Mouse (Mus musculus) embryonic facial prominence, embryonic 10.5 days (tissue): ENCODE measurements around the gene Zkscan7. TPM values are rescaled to one million over a fixed set of nuclear protein-coding genes. Genes with fewer than 3 reads are reported as not detected.
"Not testable (repeated sequence)": the region's sequence is repeated elsewhere in the genome, so short reads cannot be mapped to it uniquely, and the experiment has no call there.

Experiments
- DNase-seq: peaks from one replicate; pipeline ENCODE4 v3.0.0-alpha.2; 2017; ENCODE audit warnings: low spot score
- H3K27ac ChIP-seq: fragments of 300-500 bp; sonication (generic); replicated peaks from 2 replicates; pipeline ENCODE4 v1.5.1; 2016; ENCODE audit warnings: mild to moderate bottlenecking
- H3K27me3 ChIP-seq: fragments of 300-500 bp; sonication (generic); replicated peaks from 2 replicates; pipeline ENCODE4 v1.6.1; 2016; ENCODE audit warnings: low read depth, mild to moderate bottlenecking; ENCODE audit not compliant: poor library complexity, severe bottlenecking
- H3K36me3 ChIP-seq: fragments of 300-500 bp; sonication (generic); replicated peaks from 2 replicates; pipeline ENCODE4 v1.6.1; 2016; ENCODE audit warnings: mild to moderate bottlenecking, moderate library complexity
- H3K4me1 ChIP-seq: fragments of 300-500 bp; sonication (generic); 2 replicates; pipeline ENCODE4 v1.6.1; 2016
- H3K4me3 ChIP-seq: fragments of 300-500 bp; sonication (generic); 2 replicates; pipeline ENCODE4 v1.5.1; 2016; ENCODE audit warnings: mild to moderate bottlenecking, moderate library complexity
- H3K9me3 ChIP-seq: fragments of 300-500 bp; sonication (generic); 2 replicates; pipeline ENCODE4 v1.6.1; 2016; ENCODE audit warnings: mild to moderate bottlenecking
- WGBS: fragments of 180-500 bp; shearing (Covaris S2); methylation state at CpG from one replicate; pipeline ENCODE4 v1.1.7; 2016; 5-methylcytosine and 5-hydroxymethylcytosine counted together
- polyA plus RNA-seq: library from polyadenylated mRNA; unstranded; fragments of >200 nt; fragmentation: Nextera tagmentation; extraction: Ambion mirVana; gene quantifications from 2 replicates; pipeline ENCODE4 v1.2.1, GENCODE M21; 2016

Gene Zkscan7
- polyA plus RNA-seq, result 3.2 and 3.6 TPM in 2 replicates

DNA sequence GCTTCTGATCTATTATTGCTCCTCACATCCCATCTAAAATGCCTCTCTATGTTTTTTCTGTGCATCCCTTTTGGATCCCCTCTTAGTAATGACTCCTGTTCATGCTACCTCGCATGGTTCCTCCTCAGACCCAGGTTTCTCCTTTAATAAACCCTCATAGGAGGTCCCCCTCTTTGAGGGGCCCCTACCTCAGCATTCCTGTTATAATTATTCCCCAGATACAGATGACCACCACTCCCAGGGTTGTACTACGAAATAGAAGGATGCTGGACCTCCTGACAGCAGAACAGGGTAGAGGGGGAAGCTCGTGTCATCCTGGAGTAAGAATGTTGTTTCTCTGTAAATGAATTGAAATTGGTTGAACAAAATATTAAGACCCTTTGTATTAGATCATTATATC lies at the start of gene Zkscan7:
Gene Zkscan7 (plus strand): TSS at position 301 of the 400 bp plus-strand sequence.
- no peaks in the 10 kb centered on the region for H3K9me3 ChIP-seq
- H3K36me3 ChIP-seq, result peaks cover 5% of the 10 kb centered on the region; the same call in 1 of the 2 replicates
- peaks cover 5% of the 10 kb centered on the region; the same call in 1 of the 2 replicates for H3K27me3 ChIP-seq
- no peak within 1 kb of the TSS; the same call in 1 of the 2 replicates for H3K27ac ChIP-seq
- no peak for DNase-seq
- peaks cover 19% of the 10 kb centered on the region for H3K4me1 ChIP-seq
- WGBS, result 86% methylated on average over 3 of the region's 3 CpGs
- H3K4me3 ChIP-seq, result peak within 1 kb of the TSS; percentile 84

DNA sequence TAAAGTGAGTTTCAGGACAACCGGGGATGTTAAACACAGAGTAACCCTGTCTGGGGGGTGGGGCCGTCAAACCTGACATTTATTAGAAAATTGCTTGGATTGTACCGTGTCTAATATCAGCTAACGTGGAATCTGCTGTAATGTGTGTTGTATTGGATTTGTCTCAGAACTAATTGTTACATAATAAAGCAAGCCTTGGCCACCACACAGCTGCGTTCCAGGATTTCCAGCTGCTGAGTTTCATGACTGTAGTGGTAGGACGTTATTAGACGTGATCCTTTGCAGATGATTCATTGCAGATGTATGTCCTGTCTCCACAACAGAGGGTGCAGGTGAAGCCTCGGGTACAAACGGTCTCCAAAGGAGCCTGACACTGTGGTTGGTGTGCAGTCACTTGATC lies 49.4 kb upstream of the Zkscan7 start:
- WGBS, result 83% methylated on average over 9 of the region's 9 CpGs
- H3K27ac ChIP-seq, result no peak overlapping the region
- no peak for DNase-seq
- H3K36me3 ChIP-seq, result peaks cover 6% of the 10 kb centered on the region; the same call in 1 of the 2 replicates
- no peak overlapping the region for H3K4me3 ChIP-seq
- peaks cover 4% of the 10 kb centered on the region for H3K4me1 ChIP-seq
- H3K9me3 ChIP-seq, result no peaks in the 10 kb centered on the region
- H3K27me3 ChIP-seq, result no peaks in the 10 kb centered on the region

DNA sequence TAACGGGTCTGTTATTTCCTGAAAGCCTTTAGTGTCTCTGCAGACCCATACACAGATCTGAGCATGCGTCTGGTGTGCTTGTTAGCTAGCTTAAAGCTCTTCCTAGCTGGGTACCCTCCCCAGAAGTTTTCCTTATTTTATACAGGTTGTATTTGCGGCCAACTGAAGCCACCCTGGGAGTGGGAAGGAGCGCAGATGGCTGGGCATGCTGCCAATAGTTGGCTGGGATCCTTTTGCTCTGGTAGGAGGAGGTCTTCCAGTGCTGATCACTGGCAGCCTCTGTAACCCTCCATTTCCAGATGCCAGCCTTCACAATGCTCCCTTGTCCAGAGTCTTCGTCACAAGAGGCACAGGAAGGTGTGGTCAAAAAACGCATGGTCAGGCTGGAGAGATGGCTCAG lies 48.7 kb upstream of the Zkscan7 start:
- peaks cover 6% of the 10 kb centered on the region; the same call in 1 of the 2 replicates for H3K36me3 ChIP-seq
- no peaks in the 10 kb centered on the region for H3K9me3 ChIP-seq
- WGBS, result 82% methylated on average over 6 of the region's 6 CpGs
- H3K4me1 ChIP-seq, result peaks cover 4% of the 10 kb centered on the region
- H3K4me3 ChIP-seq, result no peak overlapping the region
- H3K27me3 ChIP-seq, result no peaks in the 10 kb centered on the region
- no peak for DNase-seq
- H3K27ac ChIP-seq, result no peak overlapping the region

DNA sequence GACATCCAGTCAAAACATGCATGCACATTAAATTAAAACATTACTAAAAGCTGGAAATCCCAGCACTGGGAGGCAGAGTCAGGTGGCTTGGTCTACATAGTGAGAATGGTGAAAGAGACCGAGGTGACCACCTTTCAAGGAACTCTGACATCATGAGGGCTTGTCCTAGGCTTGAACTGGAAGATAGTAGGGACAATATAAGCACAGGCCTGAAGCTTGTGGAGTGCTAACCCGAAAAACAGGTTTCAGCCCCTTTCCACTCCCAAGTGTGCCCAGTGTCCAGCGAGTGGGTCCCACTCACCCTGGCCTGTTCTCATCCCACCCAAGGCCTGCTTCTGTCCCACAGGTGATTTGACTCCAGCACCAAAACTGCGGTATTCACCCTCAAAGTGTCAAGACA lies 48.3 kb upstream of the Zkscan7 start:
- peaks cover 6% of the 10 kb centered on the region; the same call in 1 of the 2 replicates for H3K36me3 ChIP-seq
- no peak overlapping the region for H3K27ac ChIP-seq
- H3K9me3 ChIP-seq, result no peaks in the 10 kb centered on the region
- H3K27me3 ChIP-seq, result no peaks in the 10 kb centered on the region
- 88% methylated on average over 4 of the region's 4 CpGs for WGBS
- no peak for DNase-seq
- H3K4me3 ChIP-seq, result no peak overlapping the region
- H3K4me1 ChIP-seq, result peaks cover 4% of the 10 kb centered on the region

DNA sequence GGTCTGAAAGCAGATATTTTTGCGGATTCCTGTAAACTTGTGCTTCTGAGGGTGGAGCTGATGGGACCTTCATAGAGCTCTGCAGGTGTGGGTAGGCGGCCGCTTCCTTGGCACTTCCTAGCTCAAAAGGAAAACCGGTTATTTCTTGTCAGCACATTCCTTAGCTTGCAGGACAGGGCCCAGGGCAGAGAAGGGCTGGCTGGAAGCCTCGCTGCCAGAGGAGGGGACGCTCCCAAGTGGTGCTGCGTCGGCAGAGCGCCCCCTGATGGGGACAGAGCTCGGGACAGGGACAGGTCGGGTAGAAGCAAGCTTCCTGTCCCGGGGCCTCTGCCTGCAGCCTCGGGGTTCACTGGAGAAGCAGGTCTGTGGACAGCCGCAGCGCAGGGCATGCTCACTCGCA lies 47.8 kb upstream of the Zkscan7 start:
- H3K27me3 ChIP-seq, result no peaks in the 10 kb centered on the region
- no peak overlapping the region; the same call in 1 of the 2 replicates for H3K27ac ChIP-seq
- H3K9me3 ChIP-seq, result no peaks in the 10 kb centered on the region
- peaks cover 6% of the 10 kb centered on the region; the same call in 1 of the 2 replicates for H3K36me3 ChIP-seq
- WGBS, result 24% methylated on average over 16 of the region's 16 CpGs
- peak; percentile 71 for DNase-seq
- peak overlapping the region; percentile 29; the same call in 1 of the 2 replicates for H3K4me3 ChIP-seq
- peaks cover 4% of the 10 kb centered on the region for H3K4me1 ChIP-seq

DNA sequence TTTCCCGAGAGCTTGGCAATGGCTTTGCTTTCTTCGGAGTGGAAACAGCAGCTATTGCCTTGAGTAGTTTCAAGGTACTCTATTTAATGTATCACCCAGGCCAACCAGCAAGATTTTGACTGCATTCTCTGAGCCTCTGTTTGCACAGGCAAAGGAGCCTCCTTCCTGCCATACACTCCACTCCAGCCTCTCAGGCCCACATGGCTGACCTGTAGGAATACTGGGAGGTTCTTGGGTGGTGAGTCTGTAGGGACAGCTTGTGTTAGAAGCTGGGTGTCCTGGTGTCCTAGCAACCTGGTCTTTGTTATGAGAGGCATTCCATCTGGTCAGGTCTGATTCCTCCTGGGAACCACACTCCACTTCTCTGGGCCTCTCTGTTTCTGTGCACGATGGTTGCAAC lies 41.7 kb upstream of the Zkscan7 start, which contains the start of gene Gm35549:
Gene Gm35549 (minus strand): TSS at position 276 of the 400 bp plus-strand sequence.
- no peak for DNase-seq
- H3K27ac ChIP-seq, result no peak within 1 kb of the TSS
- H3K9me3 ChIP-seq, result 0 out of 2 replicates have a peak, but pooled peaks cover 3% of the 10 kb centered on the region
- H3K27me3 ChIP-seq, result no peaks in the 10 kb centered on the region
- no peak within 1 kb of the TSS for H3K4me3 ChIP-seq
- peaks cover 6% of the 10 kb centered on the region for H3K36me3 ChIP-seq
- WGBS, result 86% methylated on average over 3 of the region's 3 CpGs
- H3K4me1 ChIP-seq, result no peaks in the 10 kb centered on the region

DNA sequence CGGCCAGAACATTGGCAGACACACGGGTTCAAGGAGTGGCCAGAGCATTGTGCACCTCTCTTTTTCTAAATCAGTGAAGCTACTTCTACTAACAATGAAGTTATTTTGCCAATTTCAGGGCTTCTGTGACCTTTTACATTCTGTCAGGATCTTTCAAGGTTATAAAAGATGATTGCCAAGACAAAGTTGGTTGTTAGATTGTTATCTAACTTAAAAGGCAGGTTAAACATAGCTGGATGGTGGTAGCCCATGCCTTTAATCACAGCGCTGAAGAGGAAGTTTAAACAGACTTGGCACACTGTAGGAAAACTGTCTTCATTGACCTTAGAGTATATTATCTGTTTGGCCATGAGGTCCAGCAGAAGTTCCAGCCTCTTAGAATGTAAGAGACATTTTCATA lies 39.9 kb upstream of the Zkscan7 start:
- Histone ChIP-seq H3K36me3 (peaks cover 25% of the 10 kb centered on the region), H3K9me3 (peaks cover 11% of the 10 kb centered on the region; the same call in 1 of the 2 replicates), H3K27ac (no peak overlapping the region), H3K4me1 (no peaks in the 10 kb centered on the region), H3K27me3 (no peaks in the 10 kb centered on the region), H3K4me3 (no peak overlapping the region)
- WGBS, result 84% methylated on average over 3 of the region's 3 CpGs
- no peak for DNase-seq

DNA sequence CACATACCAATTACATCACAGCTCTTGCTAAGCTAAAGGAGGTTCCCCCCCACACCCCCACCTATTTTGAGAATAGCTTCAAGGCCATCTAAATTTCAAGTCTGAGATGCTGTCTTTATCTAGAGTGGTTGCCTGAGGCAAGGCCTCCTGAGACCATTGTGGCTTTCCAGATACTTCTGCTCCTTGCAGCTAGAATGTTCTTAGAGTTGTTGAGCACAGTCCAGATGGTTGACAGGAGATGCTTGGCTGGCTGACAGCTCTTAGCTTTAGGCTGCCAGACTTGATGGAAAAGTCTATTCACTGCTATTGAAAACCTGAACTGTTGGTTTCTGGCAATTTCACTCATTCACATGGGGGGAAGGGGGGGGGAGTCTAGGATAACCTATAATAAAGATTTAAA lies 39.3 kb upstream of the Zkscan7 start:
- no peak for DNase-seq
- H3K36me3 ChIP-seq, result peaks cover 30% of the 10 kb centered on the region
- no peak overlapping the region for H3K27ac ChIP-seq

DNA sequence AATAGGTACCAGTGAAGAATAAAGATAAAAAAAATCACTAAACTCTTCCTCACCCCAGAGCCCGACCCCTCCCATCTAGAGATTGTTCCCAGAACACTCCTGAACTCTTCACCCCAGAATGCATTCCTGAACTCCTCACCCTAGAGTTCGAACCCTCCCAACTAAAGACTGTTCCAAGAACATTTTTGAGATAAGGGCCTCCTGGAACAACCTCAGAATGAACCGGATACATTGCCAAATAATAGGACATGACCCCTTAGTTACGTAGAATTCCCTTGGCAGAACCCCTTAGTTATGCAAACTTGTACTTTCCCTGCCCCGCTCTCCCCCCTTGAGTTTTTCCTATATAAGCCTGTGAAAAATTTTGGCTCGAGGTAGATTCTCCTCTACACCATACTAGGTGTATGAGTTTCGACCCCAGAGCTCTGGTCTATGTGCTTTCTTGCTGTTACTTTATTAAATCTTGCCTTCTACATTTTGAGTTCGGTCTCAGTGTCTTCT lies 37.6 kb upstream of the Zkscan7 start:
- not testable (repeated sequence) for H3K27me3 ChIP-seq, H3K4me1 ChIP-seq, H3K27ac ChIP-seq, H3K4me3 ChIP-seq, DNase-seq
- Histone ChIP-seq H3K36me3 (peaks cover 47% of the 10 kb centered on the region), H3K9me3 (peaks cover 11% of the 10 kb centered on the region; the same call in 1 of the 2 replicates)
- 96% methylated on average over 8 of the region's 8 CpGs for WGBS

More for the DNA sequence above, 39.3 kb upstream of the Zkscan7 start:
- H3K4me3 ChIP-seq, result no peak overlapping the region
- H3K27me3 ChIP-seq, result no peaks in the 10 kb centered on the region
- peaks cover 11% of the 10 kb centered on the region; the same call in 1 of the 2 replicates for H3K9me3 ChIP-seq
- H3K4me1 ChIP-seq, result no peaks in the 10 kb centered on the region

DNA sequence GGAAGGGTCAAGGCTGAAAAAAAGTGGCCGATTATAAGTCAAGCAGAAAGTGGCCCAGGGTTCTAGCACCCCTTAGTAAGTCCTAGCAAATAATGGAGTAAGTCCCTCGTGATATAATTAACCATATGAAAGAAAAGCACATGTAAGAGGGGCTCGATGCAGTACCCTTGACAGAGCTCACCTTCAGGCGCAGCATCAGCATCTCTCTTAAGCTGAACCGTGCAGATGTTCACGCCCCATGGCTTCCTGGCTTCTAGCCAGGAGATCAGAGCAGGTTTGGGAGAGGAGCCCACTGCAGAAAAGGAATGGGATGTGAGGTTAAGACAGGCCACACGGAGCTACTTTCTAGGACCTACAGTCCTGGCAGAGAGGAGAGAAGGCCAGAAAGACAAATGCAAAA lies 31.0 kb upstream of the Zkscan7 start:
- H3K4me1 ChIP-seq, result no peaks in the 10 kb centered on the region
- peaks cover 14% of the 10 kb centered on the region for H3K9me3 ChIP-seq
- no peak for DNase-seq
- peaks cover 98% of the 10 kb centered on the region for H3K36me3 ChIP-seq
- H3K4me3 ChIP-seq, result no peak overlapping the region
- 95% methylated on average over 7 of the region's 7 CpGs for whole genome bisulfite sequencing
- H3K27ac ChIP-seq, result no peak overlapping the region
- no peaks in the 10 kb centered on the region for H3K27me3 ChIP-seq

DNA sequence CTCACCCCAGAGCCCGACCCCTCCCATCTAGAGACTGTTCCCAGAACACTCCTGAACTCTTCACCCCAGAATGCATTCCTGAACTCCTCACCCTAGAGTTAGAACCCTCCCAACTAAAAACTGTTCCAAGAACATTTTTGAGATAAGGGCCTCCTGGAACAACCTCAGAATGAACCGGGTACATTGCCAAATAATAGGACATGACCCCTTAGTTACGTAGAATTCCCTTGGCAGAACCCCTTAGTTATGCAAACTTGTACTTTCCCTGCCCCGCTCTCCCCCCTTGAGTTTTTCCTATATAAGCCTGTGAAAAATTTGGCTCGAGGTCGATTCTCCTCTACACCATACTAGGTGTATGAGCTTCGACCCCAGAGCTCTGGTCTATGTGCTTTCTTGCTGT lies 30.3 kb upstream of the Zkscan7 start:
- Histone ChIP-seq H3K36me3 (peaks cover 98% of the 10 kb centered on the region), H3K9me3 (peaks cover 19% of the 10 kb centered on the region)
- H3K4me1 ChIP-seq, H3K27ac ChIP-seq, H3K27me3 ChIP-seq, H3K4me3 ChIP-seq, DNase-seq: not testable (repeated sequence)
- WGBS, result 96% methylated on average over 3 of the region's 7 CpGs

DNA sequence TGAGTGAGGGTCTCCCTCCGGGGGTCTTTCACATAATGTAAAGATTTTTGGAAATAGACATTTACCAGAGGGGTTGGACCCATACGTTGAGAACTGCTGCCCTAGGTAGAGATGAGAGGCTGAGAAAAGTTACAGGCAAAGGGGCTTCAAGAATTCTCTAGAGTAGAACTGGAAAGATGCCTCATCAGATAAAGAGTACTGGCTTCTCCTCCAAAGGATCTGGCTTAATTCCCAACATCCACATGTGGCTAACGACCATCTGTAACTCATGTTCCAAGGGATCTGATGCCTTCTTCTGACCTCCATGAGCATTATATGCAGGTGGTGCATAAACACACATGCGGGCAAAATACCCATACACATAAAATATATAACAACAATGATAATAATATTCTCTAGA lies 29.9 kb upstream of the Zkscan7 start:
- 96% methylated on average over 4 of the region's 4 CpGs for WGBS
- H3K9me3 ChIP-seq, result peaks cover 20% of the 10 kb centered on the region
- H3K36me3 ChIP-seq, result peaks cover 98% of the 10 kb centered on the region
- no peak overlapping the region for H3K4me3 ChIP-seq
- no peaks in the 10 kb centered on the region for H3K4me1 ChIP-seq
- no peak overlapping the region for H3K27ac ChIP-seq
- no peaks in the 10 kb centered on the region for H3K27me3 ChIP-seq
- no peak for DNase-seq

DNA sequence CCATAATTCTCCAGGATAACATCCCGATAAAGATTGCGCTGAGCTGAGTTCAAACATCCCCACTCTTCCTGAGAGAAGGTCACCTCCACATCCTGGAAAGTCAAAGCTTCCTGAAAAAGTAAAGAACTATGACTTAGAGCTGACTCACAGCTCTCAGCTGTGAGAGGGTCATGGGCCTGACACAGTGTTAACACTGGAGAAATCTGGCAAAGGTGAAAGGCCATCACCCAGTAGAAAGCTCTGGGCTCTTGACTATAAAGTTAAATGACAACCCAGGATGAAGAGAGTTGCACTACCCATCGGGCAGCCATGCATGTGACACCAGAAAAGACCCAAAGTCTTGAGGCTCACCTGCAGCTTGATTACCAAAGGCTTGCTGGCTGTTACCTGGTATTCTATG lies 28.8 kb upstream of the Zkscan7 start:
- H3K36me3 ChIP-seq, result peaks cover 98% of the 10 kb centered on the region
- H3K4me3 ChIP-seq, result no peak overlapping the region
- WGBS, result 96% methylated on average over 3 of the region's 3 CpGs

More for the DNA sequence above, 28.8 kb upstream of the Zkscan7 start:
- H3K4me1 ChIP-seq, result no peaks in the 10 kb centered on the region
- no peaks in the 10 kb centered on the region for H3K27me3 ChIP-seq
- DNase-seq, result no peak
- H3K27ac ChIP-seq, result no peak overlapping the region
- peaks cover 29% of the 10 kb centered on the region for H3K9me3 ChIP-seq
